Mouse (Mus musculus) neural tube, embryonic 15.5 days (tissue): ENCODE measurements around the gene Egfr. TPM values are rescaled to one million over a fixed set of nuclear protein-coding genes. Genes with fewer than 3 reads are reported as not detected.

Experiments used
- ATAC-seq: fragments of 200-750 bp; cut with Nextera tagmentation; 2 replicates; pipeline ENCODE4 v1.8.0; 2017; ENCODE audit warnings: mild to moderate bottlenecking, moderate TSS enrichment, moderate library complexity; ENCODE audit not compliant: low FRiP score
- H3K27ac ChIP-seq: fragments of 300-500 bp; sonication (generic); replicated peaks from 2 replicates; pipeline ENCODE4 v1.5.1; 2015; ENCODE audit warnings: mild to moderate bottlenecking, inconsistent platforms
- H3K27me3 ChIP-seq: fragments of 300-500 bp; sonication (generic); replicated peaks from 2 replicates; pipeline ENCODE4 v1.6.1; 2015; ENCODE audit warnings: inconsistent platforms
- H3K36me3 ChIP-seq: fragments of 300-500 bp; sonication (generic); 2 replicates; pipeline ENCODE4 v1.6.1; 2015; ENCODE audit warnings: inconsistent platforms
- H3K4me1 ChIP-seq: fragments of 300-500 bp; sonication (generic); 2 replicates; pipeline ENCODE4 v1.6.1; 2015; ENCODE audit warnings: inconsistent platforms
- H3K4me2 ChIP-seq: fragments of 300-500 bp; sonication (generic); 2 replicates; pipeline ENCODE4 v1.6.1; 2015; ENCODE audit warnings: inconsistent platforms, mild to moderate bottlenecking, moderate library complexity
- H3K4me3 ChIP-seq: fragments of 300-500 bp; sonication (generic); replicated peaks from 2 replicates; pipeline ENCODE4 v1.5.1; 2015; ENCODE audit warnings: mild to moderate bottlenecking, inconsistent platforms
- H3K9ac ChIP-seq: fragments of 300-500 bp; sonication (generic); replicated peaks from 2 replicates; pipeline ENCODE4 v1.6.1; 2015; ENCODE audit warnings: mild to moderate bottlenecking, inconsistent platforms
- H3K9me3 ChIP-seq: fragments of 300-500 bp; sonication (generic); replicated peaks from 2 replicates; pipeline ENCODE4 v1.6.1; 2016; ENCODE audit warnings: inconsistent platforms
- WGBS: fragments of 180-500 bp; shearing (Covaris S2); methylation state at CpG from one replicate; pipeline ENCODE4 v1.1.7; 2015; ENCODE audit warnings: mixed read lengths; 5-methylcytosine and 5-hydroxymethylcytosine counted together
- polyA plus RNA-seq: library from polyadenylated mRNA; unstranded; fragments of >200 nt; fragmentation: Nextera tagmentation; extraction: Ambion mirVana; gene quantifications from 2 replicates; pipeline ENCODE4 v1.2.1, GENCODE M21; 2015

Gene Egfr
- polyA plus RNA-seq, 1 experiment from 2014 or later, result 3.2 TPM

DNA sequence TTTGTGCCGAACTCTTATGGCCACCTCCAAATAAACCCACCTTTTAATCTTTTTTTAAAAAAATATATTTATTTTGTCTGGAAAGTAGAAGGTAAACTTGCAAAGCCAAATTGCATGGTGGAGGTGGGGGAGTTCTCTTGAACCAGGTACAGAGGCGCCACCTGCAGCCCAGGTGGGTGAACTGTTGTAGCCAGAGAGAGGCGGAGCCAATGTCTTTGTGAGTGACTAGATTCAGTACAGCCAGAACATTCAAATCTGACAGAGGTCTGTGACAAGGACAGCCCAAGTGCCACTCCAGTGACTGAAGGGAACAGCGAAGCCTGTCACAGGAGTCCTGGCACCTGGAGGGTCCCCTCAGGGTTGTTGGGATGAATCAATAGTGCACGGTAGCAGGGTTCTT lies 119.1 kb downstream of the Egfr start:
- Histone ChIP-seq H3K9ac (no peak overlapping the region), H3K27me3 (no peaks in the 10 kb centered on the region), H3K9me3 (no peaks in the 10 kb centered on the region), H3K4me2 (no peak overlapping the region), H3K4me3 (no peak overlapping the region), H3K27ac (no peak overlapping the region), H3K36me3 (no peaks in the 10 kb centered on the region), H3K4me1 (no peaks in the 10 kb centered on the region)
- 69% methylated on average over 5 of the region's 5 CpGs for WGBS
- no peak for ATAC-seq

DNA sequence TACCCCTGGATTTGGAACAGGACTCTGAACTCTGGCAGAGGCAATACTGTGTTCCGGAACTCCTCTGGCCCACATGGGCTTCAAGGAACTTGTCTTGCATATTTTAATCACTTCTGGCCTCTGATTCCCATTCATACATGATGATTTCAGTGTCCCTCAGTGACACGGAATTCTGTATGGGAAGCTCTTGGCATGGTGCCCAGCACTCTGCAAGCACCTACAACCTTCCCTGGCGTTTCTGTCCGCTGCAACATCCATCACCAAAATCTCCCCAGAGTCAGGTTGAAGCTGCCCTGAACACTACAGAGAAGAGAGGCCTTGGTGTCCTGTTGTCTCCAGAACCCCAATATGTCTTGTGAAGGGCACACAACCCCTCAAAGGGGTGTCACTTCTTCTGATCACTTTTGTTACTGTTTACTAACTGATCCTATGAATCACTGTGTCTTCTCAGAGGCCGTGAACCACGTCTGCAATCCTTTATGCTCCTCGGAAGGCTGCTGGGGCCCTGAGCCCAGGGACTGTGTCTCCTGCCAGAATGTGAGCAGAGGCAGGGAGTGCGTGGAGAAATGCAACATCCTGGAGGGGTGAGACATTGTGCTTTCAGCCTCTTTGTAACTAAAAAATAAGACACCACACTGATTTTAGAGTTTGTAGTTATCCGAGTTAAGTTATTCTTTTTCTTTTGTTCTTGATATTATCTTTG lies 125.8 kb downstream of the Egfr start:
- no peak overlapping the region; the same call in 1 of the 2 replicates for H3K27ac ChIP-seq
- no peaks in the 10 kb centered on the region for H3K27me3 ChIP-seq
- H3K9me3 ChIP-seq, result no peaks in the 10 kb centered on the region
- no peak overlapping the region for H3K9ac ChIP-seq
- ATAC-seq, result peak; percentile 8; the same call in 1 of the 2 replicates
- H3K36me3 ChIP-seq, result no peaks in the 10 kb centered on the region
- H3K4me3 ChIP-seq, result no peak overlapping the region
- H3K4me1 ChIP-seq, result peaks cover 6% of the 10 kb centered on the region; the same call in 1 of the 2 replicates
- WGBS, result 37% methylated on average over 9 of the region's 9 CpGs
- H3K4me2 ChIP-seq, result no peak overlapping the region

DNA sequence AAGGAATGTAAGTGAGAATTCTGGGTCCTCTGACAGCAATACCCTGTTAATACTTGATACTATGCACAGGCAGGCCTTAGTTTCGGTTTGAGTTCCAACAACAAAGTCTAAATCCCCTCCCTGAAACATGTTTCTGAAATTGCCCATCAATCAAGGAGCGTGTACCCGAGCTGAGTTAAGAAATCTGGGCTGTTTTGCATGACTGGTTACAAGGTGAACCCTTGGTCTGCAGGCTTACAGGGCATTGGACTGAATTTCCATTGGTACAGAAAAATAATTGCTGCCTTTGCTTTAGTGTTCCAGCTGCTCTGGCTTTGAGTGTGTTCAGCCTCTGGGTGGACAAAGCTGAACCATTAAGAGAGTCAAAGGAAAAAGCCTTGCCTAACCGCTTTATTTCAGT lies 129.9 kb downstream of the Egfr start:
- Histone ChIP-seq H3K27ac (no peak overlapping the region), H3K4me3 (no peak overlapping the region), H3K4me2 (no peak overlapping the region), H3K4me1 (peaks cover 6% of the 10 kb centered on the region; the same call in 1 of the 2 replicates), H3K9me3 (no peaks in the 10 kb centered on the region), H3K27me3 (no peaks in the 10 kb centered on the region), H3K36me3 (no peaks in the 10 kb centered on the region), H3K9ac (no peak overlapping the region)
- 73% methylated on average over 4 of the region's 4 CpGs for WGBS
- no peak for ATAC-seq

DNA sequence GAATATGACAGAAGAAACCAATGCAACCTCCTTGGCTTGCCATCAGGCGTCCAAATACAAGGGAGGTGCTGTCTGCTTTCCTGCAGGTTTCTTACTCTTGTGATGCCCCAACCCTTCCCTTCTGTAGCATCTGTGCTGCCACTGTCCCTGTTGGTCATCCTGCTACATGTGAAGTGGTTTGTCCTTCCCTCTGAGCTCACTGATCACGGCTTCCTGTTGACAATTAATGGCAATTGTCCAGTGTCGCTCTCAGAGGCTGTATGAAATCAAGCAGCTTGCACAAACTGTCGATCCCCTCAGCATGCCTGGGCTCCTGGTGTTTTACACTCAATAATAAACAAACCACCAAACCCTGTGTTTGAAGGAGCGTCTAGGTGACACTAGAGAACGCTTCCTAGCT lies 134.1 kb downstream of the Egfr start:
- Histone ChIP-seq H3K9ac (no peak overlapping the region), H3K4me1 (no peaks in the 10 kb centered on the region), H3K4me2 (no peak overlapping the region), H3K27ac (no peak overlapping the region), H3K27me3 (no peaks in the 10 kb centered on the region), H3K4me3 (no peak overlapping the region), H3K36me3 (no peaks in the 10 kb centered on the region), H3K9me3 (no peaks in the 10 kb centered on the region)
- no peak for ATAC-seq
- WGBS, result 75% methylated on average over 6 of the region's 6 CpGs

DNA sequence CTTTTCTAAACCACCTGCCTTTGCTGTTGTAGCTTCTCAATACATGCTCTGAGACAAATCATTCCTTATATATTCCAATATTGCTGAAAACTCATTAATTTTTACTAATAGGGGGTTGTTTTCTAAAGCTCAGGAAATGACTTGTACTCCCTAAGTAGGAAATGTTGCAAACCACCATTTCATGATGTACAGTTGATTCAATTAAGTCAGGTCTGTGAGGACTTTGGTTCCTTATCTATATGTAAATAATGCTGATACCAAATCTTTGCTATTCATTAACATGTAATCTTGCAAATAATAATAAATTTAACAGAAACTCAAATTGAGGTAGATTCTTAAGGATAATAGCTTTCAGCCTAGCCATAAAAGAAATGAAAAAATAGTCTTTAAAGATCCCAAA lies 136.1 kb downstream of the Egfr start:
- Histone ChIP-seq H3K4me1 (no peaks in the 10 kb centered on the region), H3K4me2 (no peak overlapping the region), H3K9ac (no peak overlapping the region), H3K36me3 (no peaks in the 10 kb centered on the region), H3K9me3 (no peaks in the 10 kb centered on the region), H3K4me3 (no peak overlapping the region), H3K27ac (no peak overlapping the region), H3K27me3 (no peaks in the 10 kb centered on the region)
- ATAC-seq, result no peak

DNA sequence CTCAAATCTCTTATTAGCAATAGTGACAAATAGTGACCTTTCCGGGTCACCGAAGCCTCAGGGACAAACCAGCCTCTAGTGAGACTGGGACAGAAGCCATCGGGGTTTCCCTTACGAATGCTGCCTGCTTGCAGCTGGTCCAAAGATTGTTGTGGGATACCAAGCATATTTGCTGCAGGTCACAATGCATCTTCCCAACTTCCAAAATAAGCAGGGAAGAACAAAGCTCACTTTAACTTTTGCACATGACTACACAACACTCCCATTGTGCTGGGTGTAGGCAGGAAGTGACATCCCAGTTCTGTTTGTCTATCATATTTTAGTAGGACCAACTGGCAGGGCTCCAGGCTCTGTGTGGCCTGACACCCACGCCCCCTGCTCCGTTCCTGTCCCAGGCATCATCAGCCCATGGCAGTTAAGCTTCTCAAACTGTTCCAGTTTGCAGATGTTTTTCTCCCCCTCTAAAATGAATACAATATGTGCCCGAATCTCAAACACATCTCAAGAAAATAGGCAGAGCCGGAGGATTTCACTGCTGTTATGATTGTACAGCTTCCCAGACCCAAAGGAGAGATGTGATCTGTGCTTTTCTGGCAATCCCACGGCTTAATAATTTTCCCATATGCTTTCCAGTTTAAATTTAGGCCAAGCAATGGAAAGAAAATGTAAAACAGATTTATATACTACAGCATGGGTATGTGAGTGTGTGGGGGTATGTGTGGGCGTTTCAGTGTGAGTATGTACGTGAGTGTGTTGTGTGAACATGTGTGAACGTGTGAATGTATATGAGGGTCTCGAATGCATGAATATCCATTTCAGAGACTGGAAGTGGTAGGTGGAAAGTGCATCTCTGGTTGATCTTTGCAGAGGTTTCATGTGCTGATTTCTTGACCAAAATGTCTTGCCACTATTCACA lies 143.7 kb downstream of the Egfr start:
- no peak for ATAC-seq

DNA sequence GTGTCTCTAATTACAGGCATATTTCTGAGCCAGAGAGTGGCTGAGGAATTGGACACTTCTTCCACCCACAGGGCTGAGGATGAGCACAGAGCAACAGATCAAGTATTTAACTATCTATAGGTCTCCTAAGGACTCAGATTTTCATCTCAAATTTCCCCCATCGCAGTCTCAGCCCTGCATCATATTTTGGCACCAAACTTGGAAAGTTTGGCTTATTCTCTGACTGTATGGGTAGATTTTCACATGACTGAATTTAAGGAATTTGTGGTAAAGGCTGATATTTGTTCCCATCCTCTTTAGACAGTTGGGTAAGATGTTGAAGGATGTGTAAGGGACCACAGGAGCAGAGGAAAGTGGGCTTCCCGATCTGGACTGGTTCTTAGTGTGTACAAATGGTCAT lies 145.7 kb downstream of the Egfr start:
- H3K4me2 ChIP-seq, result no peak overlapping the region
- H3K4me3 ChIP-seq, result no peak overlapping the region
- no peaks in the 10 kb centered on the region for H3K9me3 ChIP-seq
- no peaks in the 10 kb centered on the region for H3K27me3 ChIP-seq
- no peaks in the 10 kb centered on the region for H3K4me1 ChIP-seq
- ATAC-seq, result no peak
- no peak overlapping the region for H3K9ac ChIP-seq
- H3K36me3 ChIP-seq, result no peaks in the 10 kb centered on the region
- WGBS, result 87% methylated on average over 2 of the region's 2 CpGs
- no peak overlapping the region for H3K27ac ChIP-seq

More for the DNA sequence above, 143.7 kb downstream of the Egfr start:
- Histone ChIP-seq H3K4me3 (no peak overlapping the region), H3K9ac (no peak overlapping the region), H3K4me1 (no peaks in the 10 kb centered on the region), H3K4me2 (no peak overlapping the region), H3K36me3 (no peaks in the 10 kb centered on the region), H3K27ac (no peak overlapping the region), H3K9me3 (no peaks in the 10 kb centered on the region), H3K27me3 (no peaks in the 10 kb centered on the region)
- WGBS, result 80% methylated on average over 13 of the region's 13 CpGs

DNA sequence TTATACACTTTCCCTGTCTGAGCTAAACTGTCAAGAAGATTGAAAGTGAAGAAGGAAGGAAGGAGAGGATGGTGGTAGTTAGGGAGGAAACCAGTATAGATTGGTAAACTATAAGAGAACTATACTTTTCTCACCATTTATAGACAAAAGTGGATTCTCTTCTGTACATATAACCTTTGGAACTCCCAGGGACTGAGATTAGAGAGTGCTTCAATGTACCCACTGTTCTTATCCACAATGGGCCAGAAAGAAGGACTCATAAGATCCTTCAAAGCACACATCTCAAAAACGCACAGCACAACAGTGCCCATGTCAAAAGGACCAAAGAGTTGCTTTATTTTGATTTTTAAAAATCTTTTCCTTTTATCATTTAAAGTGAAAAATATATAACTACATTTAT lies 148.2 kb downstream of the Egfr start:
- no peaks in the 10 kb centered on the region for H3K36me3 ChIP-seq
- ATAC-seq, result no peak
- H3K9me3 ChIP-seq, result no peaks in the 10 kb centered on the region
- no peak overlapping the region for H3K4me3 ChIP-seq
- WGBS, result 73% methylated on average over 1 of the region's 1 CpGs
- H3K4me1 ChIP-seq, result no peaks in the 10 kb centered on the region
- H3K27me3 ChIP-seq, result no peaks in the 10 kb centered on the region
- H3K27ac ChIP-seq, result no peak overlapping the region
- H3K9ac ChIP-seq, result no peak overlapping the region
- H3K4me2 ChIP-seq, result no peak overlapping the region

DNA sequence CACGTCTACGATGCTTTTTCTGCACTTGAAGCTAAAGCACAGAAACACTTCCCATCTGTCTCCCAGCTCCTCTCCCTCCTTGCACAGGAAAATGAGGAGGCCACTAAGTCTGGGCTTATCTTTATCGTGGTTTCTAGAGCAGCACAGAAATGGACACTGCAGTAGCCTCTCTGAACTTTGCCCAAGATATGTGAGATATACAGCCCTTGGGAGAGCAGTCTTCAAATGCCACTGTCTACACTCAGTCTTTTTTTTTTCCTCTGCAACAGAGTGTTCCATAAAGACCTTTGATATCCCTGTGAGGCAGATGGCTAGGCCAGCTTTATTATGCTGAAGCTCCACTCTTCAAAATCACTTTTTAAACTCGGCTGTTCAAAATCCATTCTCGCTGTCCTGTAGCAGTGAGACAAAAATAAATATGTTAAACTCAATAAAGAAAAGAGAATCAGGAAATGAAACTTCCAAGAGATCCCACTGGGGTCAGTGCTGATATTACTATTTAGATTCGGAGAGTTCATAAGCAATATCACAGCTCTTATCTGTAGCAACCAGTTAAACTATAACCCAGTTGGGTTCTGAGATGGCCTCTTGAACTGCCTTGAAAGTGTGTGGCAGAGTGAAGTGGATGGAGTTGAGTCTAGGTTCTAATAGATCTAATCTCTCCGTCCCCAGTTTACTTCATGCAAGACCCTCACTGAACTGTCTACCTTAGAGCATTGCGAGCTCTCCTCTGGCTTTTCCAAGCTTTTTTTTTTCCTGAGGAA lies 148.8 kb downstream of the Egfr start:
- WGBS, result 95% methylated on average over 8 of the region's 8 CpGs
- no peak for ATAC-seq
- Histone ChIP-seq H3K36me3 (no peaks in the 10 kb centered on the region), H3K27me3 (no peaks in the 10 kb centered on the region), H3K4me2 (no peak overlapping the region), H3K9ac (no peak overlapping the region), H3K4me1 (no peaks in the 10 kb centered on the region), H3K27ac (no peak overlapping the region), H3K4me3 (no peak overlapping the region), H3K9me3 (no peaks in the 10 kb centered on the region)

DNA sequence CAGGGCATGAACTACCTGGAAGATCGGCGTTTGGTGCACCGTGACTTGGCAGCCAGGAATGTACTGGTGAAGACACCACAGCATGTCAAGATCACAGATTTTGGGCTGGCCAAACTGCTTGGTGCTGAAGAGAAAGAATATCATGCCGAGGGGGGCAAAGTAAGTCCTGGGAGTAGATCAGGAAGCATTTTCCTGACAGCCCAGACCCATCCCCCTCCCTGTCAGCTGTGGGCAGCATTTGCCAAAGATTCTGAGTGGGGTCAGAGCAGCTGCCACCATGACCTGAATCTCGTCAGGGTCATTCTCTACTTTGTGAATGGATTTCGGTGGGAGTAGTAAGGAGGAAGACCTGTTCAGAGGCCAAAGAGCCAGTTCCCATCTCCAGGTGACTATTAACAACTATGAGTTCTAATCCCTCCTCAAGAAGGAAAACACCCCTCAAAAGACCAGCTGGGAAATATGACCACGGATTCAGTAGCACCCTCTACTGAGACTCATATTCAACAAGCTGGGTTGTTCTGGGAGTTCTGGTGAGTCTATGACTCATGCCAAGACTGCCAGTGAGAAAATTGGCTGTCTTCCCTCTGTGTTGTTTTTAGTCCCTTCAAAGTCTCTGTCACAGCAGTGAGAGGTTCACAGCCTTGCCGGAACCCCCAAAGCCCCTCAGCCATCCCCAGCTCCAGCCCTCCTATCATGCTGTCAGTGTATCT lies 152.5 kb downstream of the Egfr start:
- Histone ChIP-seq H3K36me3 (no peaks in the 10 kb centered on the region), H3K9me3 (no peaks in the 10 kb centered on the region), H3K27me3 (no peaks in the 10 kb centered on the region), H3K4me3 (no peak overlapping the region), H3K4me2 (no peak overlapping the region), H3K9ac (no peak overlapping the region), H3K27ac (no peak overlapping the region), H3K4me1 (no peaks in the 10 kb centered on the region)
- 84% methylated on average over 8 of the region's 8 CpGs for WGBS
- no peak for ATAC-seq

DNA sequence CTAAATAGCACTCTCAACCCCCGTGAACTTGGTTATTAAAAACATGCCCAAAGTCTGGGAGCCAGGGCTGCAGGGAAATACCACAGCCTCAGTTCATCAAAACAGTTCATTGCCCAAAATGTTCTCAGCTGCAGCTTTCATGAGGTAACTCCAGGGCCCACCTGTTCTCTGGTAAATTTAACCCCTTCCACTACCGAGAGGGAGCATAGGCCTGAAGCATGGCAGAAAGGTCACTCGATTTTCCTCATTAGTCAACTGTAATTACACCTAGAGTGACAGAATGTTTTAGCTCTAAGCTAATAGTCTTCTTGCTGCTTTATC lies 153.0 kb downstream of the Egfr start:
- Histone ChIP-seq H3K9me3 (no peaks in the 10 kb centered on the region), H3K4me2 (no peak overlapping the region), H3K9ac (no peak overlapping the region), H3K36me3 (no peaks in the 10 kb centered on the region), H3K27ac (no peak overlapping the region), H3K27me3 (no peaks in the 10 kb centered on the region), H3K4me3 (no peak overlapping the region), H3K4me1 (no peaks in the 10 kb centered on the region)
- 77% methylated on average over 3 of the region's 3 CpGs for WGBS
- no peak for ATAC-seq
